Mouse (Mus musculus): Measurements from ENCODE around the gene Bglap2.

DNA sequence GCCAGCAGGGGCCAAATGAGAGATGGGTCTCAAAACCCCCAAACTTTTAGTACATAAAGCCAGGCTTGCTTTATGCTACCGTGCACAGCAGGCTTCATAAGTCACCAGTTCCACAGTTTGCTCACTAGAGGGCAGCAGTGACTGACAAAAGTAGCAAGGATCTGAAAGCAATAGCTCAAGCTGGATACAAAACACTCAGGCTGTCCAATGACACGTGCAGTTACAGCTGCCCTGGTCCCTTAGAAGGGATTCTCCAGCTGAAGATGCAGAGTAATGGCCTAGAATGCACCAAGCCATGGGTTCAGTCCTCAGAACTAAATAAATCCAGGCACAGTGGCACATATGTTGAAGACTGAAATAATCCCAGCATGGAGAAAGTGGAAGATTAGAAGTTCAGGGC is 28.6 kb upstream of the Bglap2 start:
- TF ChIP-seq CTCF (IDR thresholded peaks at IDR 0.05; ENCODE audit: borderline replicate concordance, extremely low read depth, insufficient read depth, insufficient read length) (peak; percentile 86; the same call in 1 of the 2 replicates), POLR2A (IDR thresholded peaks at IDR 0.05; ENCODE audit: borderline replicate concordance, extremely low read depth, insufficient read depth, insufficient read length, poor library complexity, severe bottlenecking) (no peak)
